Mouse (Mus musculus): ENCODE measurements around the gene Gp2.

The Gp2 gene

DNA sequence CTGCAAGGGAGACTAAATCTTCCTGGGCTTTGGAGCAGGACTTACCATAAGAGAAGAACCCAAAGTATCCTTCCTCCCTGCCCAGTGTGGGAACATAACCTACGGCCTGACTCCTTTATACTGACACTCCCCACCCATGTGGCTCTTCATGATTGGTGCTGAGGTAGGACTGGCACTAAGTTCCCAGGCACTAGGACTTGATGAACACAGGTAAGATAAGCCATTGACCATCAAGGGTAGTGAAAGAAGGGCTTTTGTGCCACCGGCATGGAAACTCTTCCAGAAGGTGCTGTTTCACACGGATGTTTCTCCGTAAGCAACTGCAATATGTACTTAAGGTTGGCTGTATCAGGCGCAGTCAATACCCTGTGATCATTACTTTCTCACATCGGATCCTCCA lies at the start of gene Gp2:
Gp2 (minus strand) TSS at position 101 of the 400 bp plus-strand sequence.
- in situ Hi-C loops (cut with MboI; ENCODE audit: unreplicated experiment in 2 of 2) = loop anchor here (10.0 to 25.0 kb wide), 2 partner anchors 56 to 697 kb away; partner anchors contain the start of gene Acsm5 (in 1 of the 2)

DNA sequence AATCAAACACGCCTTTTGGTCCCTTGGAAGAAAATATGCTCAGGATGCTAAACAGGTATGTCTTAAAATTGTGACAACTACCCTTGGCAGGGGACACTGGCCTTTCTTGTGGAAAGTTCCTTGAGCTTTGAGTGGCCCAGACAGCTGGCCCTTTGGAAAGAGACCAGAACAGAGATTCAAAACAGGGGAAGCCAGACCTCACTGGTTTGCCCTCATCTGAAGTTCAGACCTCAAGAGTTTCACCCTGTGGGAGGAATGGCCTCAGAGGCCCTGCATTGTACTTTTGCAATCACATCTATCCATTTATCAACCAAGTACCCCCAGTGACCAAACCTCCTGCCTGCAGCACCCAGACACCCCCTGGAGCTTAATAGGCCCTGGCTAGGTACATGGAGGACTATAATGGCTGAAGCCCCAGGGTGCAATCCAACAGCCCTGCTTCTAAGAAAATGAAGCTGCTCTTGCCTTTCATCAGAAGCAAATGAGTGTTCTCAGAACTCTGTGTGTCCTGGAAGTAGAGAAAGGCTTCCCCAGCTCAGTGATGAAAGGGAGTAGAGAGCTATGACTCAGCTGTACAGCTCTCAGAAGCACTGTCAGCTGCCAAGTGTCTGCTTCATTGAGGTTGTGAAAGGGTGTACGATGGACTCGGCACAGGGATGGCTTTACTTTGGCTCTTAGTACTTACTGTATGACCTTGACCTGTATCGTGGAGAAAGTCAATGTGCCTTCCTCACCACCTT lies 31.1 kb upstream of the Gp2 start:
- in situ Hi-C loops (cut with MboI; ENCODE audit: unreplicated experiment in 2 of 2) = loop anchor here (25.0 kb wide), 6 partner anchors 928 to 2003 kb away; partner anchors contain the start of genes Coq7 (in 1 of the 2), Rps15a (in 1 of the 2) and Smg1 (in 1 of the 2)

DNA sequence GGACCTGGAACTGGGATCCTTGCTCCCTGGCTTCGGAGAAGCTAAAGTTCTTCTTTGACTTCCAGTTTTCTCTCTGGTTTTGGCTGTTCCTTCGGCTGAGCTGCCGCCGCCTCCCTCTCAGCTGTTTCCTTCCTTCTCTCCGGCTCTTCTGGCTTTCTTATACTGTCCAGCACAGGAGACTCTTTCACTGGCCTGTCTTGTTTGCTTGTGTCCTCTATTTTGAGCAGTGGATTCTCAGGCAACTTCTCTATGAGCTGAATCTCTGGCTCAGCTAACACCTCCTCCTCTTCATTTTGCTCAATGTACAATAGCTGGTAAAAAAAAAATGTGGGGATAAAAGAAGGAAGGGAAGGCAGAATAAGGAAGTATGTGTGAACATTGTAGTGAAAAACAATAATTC lies 27.6 kb upstream of the Gp2 start:
- in situ Hi-C loops (cut with MboI; ENCODE audit: unreplicated experiment in 2 of 2) = loop anchor here (10.0 to 25.0 kb wide), 7 partner anchors 924 to 1999 kb away; partner anchors contain the start of genes Coq7 (in 1 of the 2), Rps15a (in 1 of the 2) and Smg1 (in 1 of the 2)

DNA sequence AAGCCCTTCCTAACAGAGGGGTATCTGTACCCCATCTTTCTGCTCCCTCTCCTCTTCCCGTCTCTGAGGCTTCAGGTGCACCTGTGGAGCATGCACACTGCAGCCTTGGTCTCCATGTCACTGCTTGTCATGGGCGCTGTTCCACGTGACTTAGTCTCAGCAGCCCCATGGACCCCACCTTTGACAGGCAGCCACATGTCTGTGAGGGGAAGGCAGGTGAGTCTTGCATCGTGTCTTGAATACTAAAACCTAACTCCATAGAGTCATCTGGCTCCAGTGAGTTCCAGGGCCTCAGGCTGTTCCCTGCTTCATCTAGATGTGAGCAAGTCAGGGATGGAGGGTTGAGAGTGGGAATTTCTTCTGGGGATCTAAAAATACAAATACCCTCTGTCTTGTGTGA lies 25.1 kb upstream of the Gp2 start:
- in situ Hi-C loops (cut with MboI; ENCODE audit: unreplicated experiment in 2 of 2) = loop anchor here (10.0 to 25.0 kb wide), 7 partner anchors 922 to 1997 kb away; partner anchors contain the start of genes Coq7 (in 1 of the 2), Rps15a (in 1 of the 2) and Smg1 (in 1 of the 2)

DNA sequence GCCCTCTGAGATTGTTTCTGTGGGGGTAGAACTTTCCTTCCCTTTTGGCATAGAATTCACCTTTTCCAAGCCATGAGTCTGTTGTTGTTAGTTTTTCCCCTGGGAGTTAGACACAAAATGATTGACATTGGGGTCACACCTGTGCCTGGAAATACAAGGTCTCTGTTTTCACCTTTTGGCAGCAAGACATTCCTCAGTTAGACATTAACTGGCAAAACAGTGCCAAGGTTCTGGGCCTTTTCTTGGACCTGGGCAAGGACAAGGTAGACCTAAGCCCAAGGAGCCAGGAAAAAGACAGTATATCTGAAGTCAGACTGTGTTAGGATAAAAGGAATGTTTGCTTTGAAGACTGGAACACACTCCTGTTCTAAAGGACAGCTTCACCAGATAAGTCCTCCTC lies 20.2 kb upstream of the Gp2 start, which contains the start of gene Umod:
Umod (minus strand) TSS at position 27 of the 400 bp plus-strand sequence.
- in situ Hi-C loops (cut with MboI; ENCODE audit: unreplicated experiment in 2 of 2) = loop anchor here (10.0 to 25.0 kb wide), 7 partner anchors 884 to 1992 kb away; partner anchors contain the start of genes Coq7 (in 1 of the 2), Rps15a (in 1 of the 2), Smg1 (in 1 of the 2) and Tmc5 (in 1 of the 2)

DNA sequence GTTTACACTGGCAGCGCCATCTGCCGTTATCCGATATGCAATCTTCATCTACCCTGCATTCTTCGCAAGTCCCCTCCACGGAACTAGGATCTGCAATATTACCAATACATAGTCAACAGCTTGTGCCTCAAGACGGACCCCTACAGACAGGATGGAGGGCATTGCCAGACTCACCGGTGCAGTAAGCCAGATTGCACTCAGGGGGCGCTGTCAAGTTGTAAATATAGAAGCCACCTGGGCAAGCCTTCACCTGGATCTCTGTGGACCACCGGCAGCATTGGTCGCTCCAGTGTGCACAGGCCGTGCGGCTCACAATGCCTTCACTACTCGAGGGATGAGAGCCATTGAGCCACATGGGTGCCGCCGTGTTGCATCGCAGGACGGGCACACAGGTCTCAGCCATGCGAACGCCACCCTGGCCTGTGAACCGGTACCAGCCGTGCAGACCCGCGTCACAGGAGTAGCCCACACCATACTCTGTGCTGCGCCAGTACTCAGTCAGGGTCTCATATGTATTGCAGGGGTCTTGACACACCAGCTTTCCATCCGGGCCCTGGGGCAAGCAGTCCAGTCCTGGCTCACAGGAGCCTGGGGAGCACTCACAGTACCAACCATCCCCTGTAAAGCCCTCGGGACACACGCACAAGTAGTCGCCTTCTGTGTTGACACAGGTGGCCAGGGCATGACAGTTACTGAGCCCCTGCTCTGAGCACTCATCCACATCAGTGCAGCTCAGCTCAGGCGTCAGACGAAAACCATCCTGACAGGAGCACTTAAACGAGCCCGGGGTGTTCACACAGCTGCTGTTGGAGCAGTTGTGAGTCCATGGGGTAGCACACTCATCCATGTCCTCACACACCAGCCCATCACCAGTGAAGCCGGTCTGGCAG lies 17.7 kb upstream of the Gp2 start:
- in situ Hi-C loops (cut with MboI; ENCODE audit: unreplicated experiment in 2 of 2) = loop anchor here (10.0 to 25.0 kb wide), 7 partner anchors 882 to 1989 kb away; partner anchors contain the start of genes Coq7 (in 1 of the 2), Rps15a (in 1 of the 2), Smg1 (in 1 of the 2) and Tmc5 (in 1 of the 2)

DNA sequence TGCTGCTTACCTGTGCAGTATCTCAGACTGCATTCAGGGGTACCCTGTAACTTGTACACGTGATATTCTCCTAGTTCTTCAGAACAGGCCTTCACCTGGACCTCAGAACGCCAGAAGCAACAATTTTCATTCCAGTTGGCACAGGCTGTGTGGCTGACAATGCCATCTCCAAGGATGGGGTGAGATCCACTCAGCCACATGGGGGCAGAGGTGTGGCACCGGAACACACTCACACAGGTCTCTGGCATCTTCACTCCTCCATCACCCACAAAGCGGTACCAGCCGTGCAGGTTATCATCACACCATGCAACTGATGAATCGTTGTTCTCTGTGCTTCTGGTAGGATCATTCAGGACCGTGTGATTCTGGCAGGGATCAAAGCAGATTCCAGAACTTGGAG lies 4.9 kb downstream of the Gp2 start:
- in situ Hi-C loops (cut with MboI; ENCODE audit: unreplicated experiment in 2 of 2) = loop anchor here (10.0 to 25.0 kb wide), 2 partner anchors 61 to 692 kb away; partner anchors contain the start of gene Acsm5 (in 1 of the 2)

DNA sequence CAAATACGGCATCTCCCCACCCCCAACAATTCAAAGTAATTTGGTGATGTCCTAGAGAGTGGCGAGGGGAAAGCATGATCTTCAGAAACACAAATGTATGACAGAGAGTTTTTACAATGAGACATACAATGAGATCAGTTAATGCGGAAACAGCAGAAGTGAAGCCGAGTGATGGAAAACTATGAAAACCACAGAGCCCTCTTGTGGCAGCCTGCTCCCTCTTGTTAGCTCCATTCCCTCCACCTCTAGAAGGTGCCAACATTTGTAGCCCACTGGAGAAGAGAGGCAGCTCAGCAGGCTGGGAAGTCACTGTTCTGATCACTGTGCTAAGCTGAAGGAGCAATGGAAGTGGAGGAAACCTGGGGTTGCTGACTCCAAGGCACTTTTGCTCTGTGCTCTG lies 15.2 kb downstream of the Gp2 start:
- in situ Hi-C loops (cut with MboI; ENCODE audit: unreplicated experiment in 2 of 2) = loop anchor here in 1 of 2 experiments (10.0 kb wide), 1 partner anchor 71 kb away; the partner anchor contains the start of gene Acsm5

DNA sequence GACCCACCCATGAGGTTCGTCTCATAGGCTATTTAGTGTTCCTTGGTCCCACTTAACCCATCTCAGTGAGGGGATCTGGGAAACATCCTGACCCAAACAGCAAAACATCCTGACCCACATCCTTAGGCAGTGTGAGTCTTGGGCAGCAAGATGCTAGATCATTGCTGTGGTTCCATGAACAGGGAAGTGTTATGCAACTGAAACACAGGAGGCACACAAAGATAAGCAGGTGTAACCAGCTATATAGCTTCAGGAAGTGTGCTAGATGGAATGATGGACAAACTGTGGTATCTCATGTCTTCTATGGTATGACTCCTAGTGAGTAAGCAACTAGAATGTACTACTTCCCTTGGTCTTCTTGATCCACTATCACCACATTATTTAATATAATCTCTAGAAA lies 17.1 kb downstream of the Gp2 start:
- in situ Hi-C loops (cut with MboI; ENCODE audit: unreplicated experiment in 2 of 2) = loop anchor here in 1 of 2 experiments (10.0 kb wide), 1 partner anchor 73 kb away; the partner anchor contains the start of gene Acsm5

DNA sequence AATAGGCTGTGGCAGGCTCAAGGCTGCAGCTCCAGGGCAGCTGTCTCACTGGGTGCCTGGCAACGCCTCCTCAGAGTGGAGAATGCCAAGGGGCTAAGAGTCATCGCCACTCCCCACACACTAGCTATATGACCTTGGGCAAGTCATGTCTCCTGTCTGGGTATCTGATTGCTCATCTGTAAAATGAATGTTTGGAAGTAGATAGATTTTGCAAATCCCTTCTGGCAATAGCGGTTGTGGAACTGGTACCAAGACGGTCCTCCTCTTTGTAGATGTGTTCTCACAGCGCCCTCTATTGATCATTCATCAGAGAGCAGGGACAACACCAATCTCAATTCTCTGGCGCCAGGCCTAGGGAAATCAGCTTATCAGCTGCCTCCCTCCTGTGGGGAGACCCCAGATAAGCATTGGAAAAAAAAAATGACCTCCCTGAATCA lies 31.9 kb downstream of the Gp2 start:
- in situ Hi-C loops (cut with MboI; ENCODE audit: unreplicated experiment in 2 of 2) = loop anchor here (5.0 to 10.0 kb wide), 3 partner anchors 88 to 405 kb away; partner anchors contain the start of genes Gpr139 (in 2 of the 2) and Acsm5 (in 1 of the 2)

DNA sequence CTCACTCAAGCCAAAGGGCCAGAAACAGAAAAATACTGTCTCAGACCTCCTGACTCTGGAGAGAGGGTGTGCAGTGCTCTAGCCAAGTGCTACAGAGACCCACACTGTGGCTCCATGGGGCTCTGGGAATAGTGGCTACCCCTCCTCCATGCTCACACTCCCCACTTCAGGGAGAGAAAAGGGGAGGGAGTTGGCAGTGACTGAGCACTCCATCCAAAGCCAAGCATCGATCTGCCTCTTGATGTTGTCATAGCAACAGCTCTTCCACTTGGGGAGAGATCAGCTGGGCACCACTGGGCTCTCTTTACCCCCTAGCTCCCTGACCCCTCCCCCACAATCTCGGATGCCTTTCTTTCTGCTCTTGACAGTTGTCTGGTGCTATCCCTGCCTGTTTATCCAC lies 38.4 kb downstream of the Gp2 start:
- in situ Hi-C loops (cut with MboI; ENCODE audit: unreplicated experiment in 2 of 2) = loop anchor here (10.0 kb wide), 2 partner anchors 94 to 236 kb away; partner anchors contain the start of genes Gpr139 (in 2 of the 2) and Acsm5 (in 1 of the 2)

DNA sequence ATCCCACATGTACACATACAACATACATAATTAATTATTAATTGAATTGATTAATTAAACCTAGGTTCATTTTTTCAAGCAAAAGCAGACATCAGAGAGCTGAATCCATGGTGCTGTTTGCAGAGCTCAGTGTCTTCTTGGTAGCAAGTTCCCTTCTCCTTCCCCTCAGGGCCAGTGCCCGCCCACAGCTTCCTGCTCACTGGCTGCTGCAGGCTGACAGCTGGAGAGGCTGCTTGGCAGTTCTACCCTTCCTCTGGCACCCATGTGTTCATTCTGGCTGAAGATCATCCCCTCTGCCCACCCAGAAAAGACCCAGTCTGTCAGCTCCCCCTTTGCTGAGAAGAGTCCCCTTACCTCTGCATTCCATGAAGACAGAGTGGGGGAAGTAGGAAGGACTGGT lies 40.6 kb downstream of the Gp2 start:
- in situ Hi-C loops (cut with MboI; ENCODE audit: unreplicated experiment in 2 of 2) = no loop called here

DNA sequence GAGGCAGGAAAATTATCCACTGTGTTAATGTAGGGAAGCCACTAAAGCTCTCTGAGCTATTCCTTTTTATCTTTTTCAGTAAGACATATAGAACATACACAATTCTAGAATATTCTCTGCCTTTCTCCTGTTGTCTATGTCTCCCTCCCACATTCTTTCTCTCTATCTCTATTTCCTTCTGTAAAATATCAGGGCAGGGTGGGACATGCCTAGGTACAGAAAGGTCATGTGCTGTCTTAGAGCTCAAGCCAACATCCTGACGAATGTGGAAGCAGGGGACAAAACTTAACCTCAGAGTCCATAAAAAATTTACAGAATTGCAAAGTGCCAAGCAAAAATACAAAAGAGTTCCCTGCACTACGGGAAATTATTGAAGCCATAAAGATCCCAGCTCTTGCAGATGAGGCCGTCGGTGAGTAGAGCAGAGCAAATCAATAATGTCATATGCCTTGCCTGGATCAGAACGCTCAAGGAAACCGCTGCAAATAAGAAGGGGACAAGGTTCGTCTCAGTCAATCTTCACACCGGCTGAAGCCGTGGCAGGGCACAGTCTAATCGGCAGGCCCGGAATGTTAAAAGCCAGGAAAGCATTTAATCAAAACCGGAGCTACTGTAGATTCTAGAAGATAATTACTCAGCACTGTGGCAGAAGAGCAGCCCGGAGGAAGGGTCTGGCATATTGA lies 64.9 kb downstream of the Gp2 start:
- in situ Hi-C loops (cut with MboI; ENCODE audit: unreplicated experiment in 2 of 2) = no loop called here
